Mouse (Mus musculus): ENCODE data around the gene Inpp5b.

GRCm38 (mm10) chr4:124768963-124769591 is 27.4 kb downstream of the Inpp5b start:
- TF ChIP-seq POLR2A (IDR thresholded peaks at IDR 0.05; ENCODE audit: borderline replicate concordance, extremely low read depth, insufficient read depth, insufficient read length, poor library complexity, severe bottlenecking) (no peak), CTCF (IDR thresholded peaks at IDR 0.05; ENCODE audit: borderline replicate concordance, extremely low read depth, insufficient read depth, insufficient read length) (no peak)

Measured in brain, embryonic 14.5 days (tissue).